Comparison of ENCODE assay signal across 7 mouse cellular contexts in genomic region chr17:24638840-24639239, GRCm38 (mm10). TPM values are rescaled to one million over a fixed set of nuclear protein-coding genes. Genes with fewer than 3 reads are reported as not detected.
DNase-seq lines count a peak whose midpoint lies in the region; ATAC-seq lines count a peak whose summit lies in the region.

No protein-coding gene starts in this region.

- no peak overlapping the region for H3K4me2 ChIP-seq in embryonic facial prominence, embryonic 15.5 days (replicated peaks)
- no peak overlapping the region for H3K4me2 ChIP-seq in heart, embryonic 14.5 days (ENCODE audit: low read length)
- H3K4me2 ChIP-seq in kidney, embryonic 16.5 days (replicated peaks; ENCODE audit: low read depth, low read length) = no peak overlapping the region
- no peak overlapping the region for H3K4me2 ChIP-seq in neural tube, embryonic 15.5 days
- H3K4me2 ChIP-seq in midbrain, embryonic 11.5 days = no peak overlapping the region

- H3K9ac ChIP-seq in embryonic facial prominence, embryonic 15.5 days = no peak overlapping the region
- H3K9ac ChIP-seq in heart, embryonic 14.5 days (ENCODE audit: low read length) = no peak overlapping the region
- H3K9ac ChIP-seq in kidney, embryonic 16.5 days (replicated peaks; ENCODE audit: low read length) = no peak overlapping the region
- H3K9ac ChIP-seq in neural tube, embryonic 15.5 days (replicated peaks) = no peak overlapping the region
- H3K9ac ChIP-seq in midbrain, embryonic 11.5 days (ENCODE audit: low read length) = no peak overlapping the region

- H3K9me3 ChIP-seq in embryonic facial prominence, embryonic 15.5 days (replicated peaks) = no peaks in the 10 kb centered on the region
- no peaks in the 10 kb centered on the region for H3K9me3 ChIP-seq in heart, embryonic 14.5 days (ENCODE audit: control insufficient read depth, low read length)
- H3K9me3 ChIP-seq in kidney, embryonic 16.5 days (ENCODE audit: low read length) = no peaks in the 10 kb centered on the region
- no peaks in the 10 kb centered on the region for H3K9me3 ChIP-seq in neural tube, embryonic 15.5 days (replicated peaks)
- no peaks in the 10 kb centered on the region for H3K9me3 ChIP-seq in midbrain, embryonic 11.5 days (ENCODE audit: control insufficient read depth, low read length)

- ATAC-seq in embryonic facial prominence, embryonic 15.5 days (ENCODE audit: insufficient number of reproducible peaks, low FRiP score, low TSS enrichment, low read depth) = peak; percentile 74
- ATAC-seq in heart, embryonic 14.5 days (ENCODE audit: insufficient number of reproducible peaks, insufficient read depth, low FRiP score, low read depth) = no peak; the same call in 1 of the 2 replicates
- peak; percentile 91 for ATAC-seq in kidney, embryonic 16.5 days (ENCODE audit: low FRiP score, low TSS enrichment)
- no peak for ATAC-seq in neural tube, embryonic 15.5 days (ENCODE audit: low FRiP score)
- ATAC-seq in midbrain, embryonic 11.5 days (ENCODE audit: low FRiP score) = no peak

- H3K27me3 ChIP-seq in embryonic facial prominence, embryonic 15.5 days = no peaks in the 10 kb centered on the region
- H3K27me3 ChIP-seq in heart, embryonic 14.5 days (ENCODE audit: control insufficient read depth, insufficient read depth, low read length) = peaks cover 3% of the 10 kb centered on the region; the same call in 1 of the 2 replicates
- H3K27me3 ChIP-seq in kidney, embryonic 16.5 days (ENCODE audit: insufficient read depth, low read length) = no peaks in the 10 kb centered on the region
- H3K27me3 ChIP-seq in neural tube, embryonic 15.5 days (replicated peaks) = no peaks in the 10 kb centered on the region
- H3K27me3 ChIP-seq in midbrain, embryonic 11.5 days (ENCODE audit: control insufficient read depth, insufficient read depth, low read length) = no peaks in the 10 kb centered on the region

- 0 out of 2 replicates have a peak, but pooled peaks cover 8% of the 10 kb centered on the region for H3K36me3 ChIP-seq in embryonic facial prominence, embryonic 15.5 days
- peaks cover 31% of the 10 kb centered on the region for H3K36me3 ChIP-seq in heart, embryonic 14.5 days (ENCODE audit: control insufficient read depth, insufficient read depth, low read length)
- H3K36me3 ChIP-seq in kidney, embryonic 16.5 days (ENCODE audit: insufficient read depth, low read length) = peaks cover 13% of the 10 kb centered on the region
- H3K36me3 ChIP-seq in neural tube, embryonic 15.5 days = peaks cover 19% of the 10 kb centered on the region
- no peaks in the 10 kb centered on the region for H3K36me3 ChIP-seq in midbrain, embryonic 11.5 days (ENCODE audit: control insufficient read depth, insufficient read depth, low read length)

- WGBS in embryonic facial prominence, embryonic 15.5 days = 22% methylated on average over 9 of the region's 9 CpGs
- whole genome bisulfite sequencing in heart, embryonic 14.5 days = 66% methylated on average over 9 of the region's 9 CpGs
- 26% methylated on average over 9 of the region's 9 CpGs for WGBS in kidney, embryonic 16.5 days
- 73% methylated on average over 9 of the region's 9 CpGs for WGBS in neural tube, embryonic 15.5 days
- 78% methylated on average over 9 of the region's 9 CpGs for WGBS in midbrain, embryonic 11.5 days

- H3K4me1 ChIP-seq in embryonic facial prominence, embryonic 15.5 days = peaks cover 32% of the 10 kb centered on the region
- peaks cover 12 to 15% of the 10 kb centered on the region in 2 experiments for H3K4me1 ChIP-seq in heart, embryonic 14.5 days (ENCODE audit: control insufficient read depth in 2 of 2, insufficient read depth in 2 of 2, low read length in 2 of 2)
- H3K4me1 ChIP-seq in kidney, embryonic 16.5 days (ENCODE audit: insufficient read depth, low read length) = peaks cover 20% of the 10 kb centered on the region
- H3K4me1 ChIP-seq in neural tube, embryonic 15.5 days = peaks cover 10% of the 10 kb centered on the region
- no peaks in the 10 kb centered on the region for H3K4me1 ChIP-seq in midbrain, embryonic 11.5 days (ENCODE audit: control insufficient read depth, insufficient read depth, low read length)

- H3K4me3 ChIP-seq in embryonic facial prominence, embryonic 15.5 days (replicated peaks) = no peak overlapping the region
- no peak overlapping the region for H3K4me3 ChIP-seq in heart, embryonic 14.5 days (ENCODE audit: control insufficient read depth in 1 of 2, insufficient read depth in 1 of 2, low read depth in 1 of 2, low read length in 2 of 2)
- H3K4me3 ChIP-seq in kidney, embryonic 16.5 days (ENCODE audit: low read length) = no peak overlapping the region
- no peak overlapping the region for H3K4me3 ChIP-seq in neural tube, embryonic 15.5 days (replicated peaks)
- no peak overlapping the region for H3K4me3 ChIP-seq in midbrain, embryonic 11.5 days (ENCODE audit: low read depth, low read length)

- DNase-seq in frontal cortex, postnatal 36 days (ENCODE audit: low spot score in 2 of 2) = no peak
- no peak for DNase-seq in right cerebral cortex, postnatal 10 days (ENCODE audit: low spot score in 2 of 2)
- DNase-seq in midbrain, embryonic 11.5 days (ENCODE audit: low spot score, missing footprints) = no peak

- peak overlapping the region; percentile 93 for H3K27ac ChIP-seq in embryonic facial prominence, embryonic 15.5 days (replicated peaks)
- peak overlapping the region; percentile 56 to 72 for H3K27ac ChIP-seq in heart, embryonic 14.5 days (replicated peaks in 1 of 2; ENCODE audit: control insufficient read depth in 1 of 2, insufficient read depth in 1 of 2, low read depth in 2 of 2, low read length in 2 of 2)
- H3K27ac ChIP-seq in kidney, embryonic 16.5 days (ENCODE audit: low read length) = peak overlapping the region; percentile 79
- H3K27ac ChIP-seq in neural tube, embryonic 15.5 days (replicated peaks) = peak overlapping the region; percentile 41
- H3K27ac ChIP-seq in midbrain, embryonic 11.5 days (ENCODE audit: low read depth, low read length) = no peak overlapping the region; the same call in 1 of the 2 replicates

RNA-seq across cellular contexts. Expression of gene Nthl1, which starts 6.4 kb away (rescaled TPM):
- 22.2 and 25.3 TPM in 2 replicates for polyA plus RNA-seq in embryonic facial prominence, embryonic 15.5 days (2015; fragmentation: Nextera tagmentation; extraction: Ambion mirVana)
- 7.3 and 7.7 TPM in 2 replicates for polyA plus RNA-seq in heart, embryonic 14.5 days (2014; fragmentation: Nextera tagmentation; extraction: Ambion mirVana)
- 23.1 TPM in 2 replicates for polyA plus RNA-seq in kidney, embryonic 16.5 days (2015; fragmentation: Nextera tagmentation; extraction: Ambion mirVana)
- 8.3 and 10.0 TPM in 2 replicates for polyA plus RNA-seq in neural tube, embryonic 15.5 days (2015; fragmentation: Nextera tagmentation; extraction: Ambion mirVana)
- 14.4 and 18.4 TPM in 2 replicates for polyA plus RNA-seq in midbrain, embryonic 11.5 days (2014; fragmentation: Nextera tagmentation; extraction: Ambion mirVana)

RNA-seq across cellular contexts. Expression of gene Tsc2, which starts 6.4 kb away (rescaled TPM):
- polyA plus RNA-seq in embryonic facial prominence, embryonic 15.5 days (2015; fragmentation: Nextera tagmentation; extraction: Ambion mirVana) = 57.8 and 64.4 TPM in 2 replicates
- 49.1 and 51.1 TPM in 2 replicates for polyA plus RNA-seq in heart, embryonic 14.5 days (2014; fragmentation: Nextera tagmentation; extraction: Ambion mirVana)
- 72.8 and 77.0 TPM in 2 replicates for polyA plus RNA-seq in kidney, embryonic 16.5 days (2015; fragmentation: Nextera tagmentation; extraction: Ambion mirVana)
- polyA plus RNA-seq in neural tube, embryonic 15.5 days (2015; fragmentation: Nextera tagmentation; extraction: Ambion mirVana) = 60.6 and 68.8 TPM in 2 replicates
- 50.6 and 57.6 TPM in 2 replicates for polyA plus RNA-seq in midbrain, embryonic 11.5 days (2014; fragmentation: Nextera tagmentation; extraction: Ambion mirVana)

RNA-seq across cellular contexts. Expression of gene Slc9a3r2, which starts 11.3 kb away (rescaled TPM):
- polyA plus RNA-seq in embryonic facial prominence, embryonic 15.5 days (2015; fragmentation: Nextera tagmentation; extraction: Ambion mirVana) = 64.4 and 65.9 TPM in 2 replicates
- polyA plus RNA-seq in heart, embryonic 14.5 days (2014; fragmentation: Nextera tagmentation; extraction: Ambion mirVana) = 59.6 and 60.9 TPM in 2 replicates
- polyA plus RNA-seq in kidney, embryonic 16.5 days (2015; fragmentation: Nextera tagmentation; extraction: Ambion mirVana) = 116 and 120 TPM in 2 replicates
- 60.2 and 65.7 TPM in 2 replicates for polyA plus RNA-seq in neural tube, embryonic 15.5 days (2015; fragmentation: Nextera tagmentation; extraction: Ambion mirVana)
- 36.1 and 36.4 TPM in 2 replicates for polyA plus RNA-seq in midbrain, embryonic 11.5 days (2014; fragmentation: Nextera tagmentation; extraction: Ambion mirVana)

RNA-seq across cellular contexts. Expression of gene Npw, which starts 19.4 kb away (rescaled TPM):
- polyA plus RNA-seq in embryonic facial prominence, embryonic 15.5 days (2015; fragmentation: Nextera tagmentation; extraction: Ambion mirVana) = 0.36 and 0.56 TPM in 2 replicates
- not detected in 2 replicates for polyA plus RNA-seq in heart, embryonic 14.5 days (2014; fragmentation: Nextera tagmentation; extraction: Ambion mirVana)
- 0.37 TPM in 1 of 2 replicates, not detected in the other for polyA plus RNA-seq in kidney, embryonic 16.5 days (2015; fragmentation: Nextera tagmentation; extraction: Ambion mirVana)
- 0.42 and 0.51 TPM in 2 replicates for polyA plus RNA-seq in neural tube, embryonic 15.5 days (2015; fragmentation: Nextera tagmentation; extraction: Ambion mirVana)
- polyA plus RNA-seq in midbrain, embryonic 11.5 days (2014; fragmentation: Nextera tagmentation; extraction: Ambion mirVana) = not detected in 2 replicates

RNA-seq across cellular contexts. Expression of gene Zfp598, which starts 30.6 kb away (rescaled TPM):
- polyA plus RNA-seq in embryonic facial prominence, embryonic 15.5 days (2015; fragmentation: Nextera tagmentation; extraction: Ambion mirVana) = 23.8 and 26.8 TPM in 2 replicates
- 18.4 and 19.4 TPM in 2 replicates for polyA plus RNA-seq in heart, embryonic 14.5 days (2014; fragmentation: Nextera tagmentation; extraction: Ambion mirVana)
- 19.7 and 22.7 TPM in 2 replicates for polyA plus RNA-seq in kidney, embryonic 16.5 days (2015; fragmentation: Nextera tagmentation; extraction: Ambion mirVana)
- 19.2 and 20.5 TPM in 2 replicates for polyA plus RNA-seq in neural tube, embryonic 15.5 days (2015; fragmentation: Nextera tagmentation; extraction: Ambion mirVana)
- polyA plus RNA-seq in midbrain, embryonic 11.5 days (2014; fragmentation: Nextera tagmentation; extraction: Ambion mirVana) = 23.5 and 24.9 TPM in 2 replicates

Comparison
In these comparisons a context has a peak if more than half of its experiments do, and no peak if none do; other contexts are left out.
1. ATAC-seq: peak in embryonic facial prominence, embryonic 15.5 days (single experiment) and kidney, embryonic 16.5 days (single experiment); none in heart, embryonic 14.5 days (single experiment), neural tube, embryonic 15.5 days (single experiment) and midbrain, embryonic 11.5 days (single experiment).